Mouse (Mus musculus) limb, embryonic 14.5 days (tissue): ENCODE data around the gene Fam214a. TPM values are rescaled to one million over a fixed set of nuclear protein-coding genes. Genes with fewer than 3 reads are reported as not detected.

Source experiments
- ATAC-seq: fragments of 200-750 bp; cut with Nextera tagmentation; 2 replicates; pipeline ENCODE4 v1.8.0; 2017; ENCODE audit warnings: low read depth, moderate number of reproducible peaks, moderate TSS enrichment; ENCODE audit not compliant: low FRiP score
- DNase-seq: peaks from one replicate; pipeline ENCODE4 v3.0.0-alpha.2; 2015; ENCODE audit warnings: low spot score
- H3K27ac ChIP-seq: fragments of 300-500 bp; sonication (generic); replicated peaks from 2 replicates; pipeline ENCODE4 v1.5.1; 2014; ENCODE audit warnings: low read depth, mild to moderate bottlenecking, low read length, moderate library complexity, mixed read lengths
- H3K27me3 ChIP-seq: fragments of 300-500 bp; sonication (generic); 2 replicates; pipeline ENCODE4 v1.6.1; 2014; ENCODE audit warnings: low read length, mixed read lengths; ENCODE audit not compliant: control insufficient read depth, insufficient read depth
- H3K36me3 ChIP-seq: fragments of 300-500 bp; sonication (generic); 2 replicates; pipeline ENCODE4 v1.6.1; 2014; ENCODE audit warnings: mild to moderate bottlenecking, low read length, moderate library complexity, mixed read lengths; ENCODE audit not compliant: control insufficient read depth, insufficient read depth
- H3K4me1 ChIP-seq: fragments of 300-500 bp; sonication (generic); 2 replicates; pipeline ENCODE4 v1.6.1; 2014; ENCODE audit warnings: antibody characterized with exemption, low read length, mixed read lengths; ENCODE audit not compliant: control insufficient read depth, insufficient read depth
- H3K4me2 ChIP-seq: fragments of 300-500 bp; sonication (generic); replicated peaks from 2 replicates; pipeline ENCODE4 v1.6.1; 2014; ENCODE audit warnings: low read depth, mild to moderate bottlenecking, low read length, moderate library complexity; ENCODE audit not compliant: severe bottlenecking
- H3K4me3 ChIP-seq: fragments of 300-500 bp; sonication (generic); replicated peaks from 2 replicates; pipeline ENCODE4 v1.5.1; 2014; ENCODE audit warnings: low read length
- H3K9ac ChIP-seq: fragments of 300-500 bp; sonication (generic); 2 replicates; pipeline ENCODE4 v1.6.1; 2014; ENCODE audit warnings: mild to moderate bottlenecking, low read depth, low read length, moderate library complexity; ENCODE audit not compliant: severe bottlenecking
- H3K9me3 ChIP-seq: fragments of 300-500 bp; sonication (generic); 2 replicates; pipeline ENCODE4 v1.6.1; 2016; ENCODE audit warnings: low read length; ENCODE audit not compliant: control insufficient read depth
- POLR2A ChIP-seq: fragments of 200-500 bp; IDR thresholded peaks from 2 replicates; pipeline ENCODE4 v1.8.0; 2012; ENCODE audit warnings: inconsistent platforms, mild to moderate bottlenecking, moderate library complexity, borderline replicate concordance; ENCODE audit not compliant: insufficient read depth, insufficient read length; ENCODE audit errors: extremely low read depth
- WGBS: fragments of 180-500 bp; shearing (Covaris S2); extraction: QIAGEN DNeasy Blood & Tissue Kit; methylation state at CpG from one replicate; pipeline ENCODE4 v1.1.7; 2014; 5-methylcytosine and 5-hydroxymethylcytosine counted together
- polyA plus RNA-seq, 2 experiments: library from polyadenylated mRNA; depleted of rRNA in 1 of 2; stranded (reverse) in 1 of 2; unstranded in 1 of 2; fragments of >200 nt; fragmentation: Nextera tagmentation in 1 of 2; extraction: Ambion mirVana in 1 of 2; gene quantifications; 2 replicates each; pipeline versions ENCODE4 v1.2.1 to v1.2.3; 2012 to 2014

Fam214a gene
- 9.0 and 9.6 TPM in 2 replicates for polyA plus RNA-seq (2012; rRNA removed)
- polyA plus RNA-seq (2014; fragmentation: Nextera tagmentation; extraction: Ambion mirVana) = 10.7 and 11.9 TPM in 2 replicates

GRCm38 (mm10) chr9:74952756-74953247, at the start of gene Fam214a:
Gene Fam214a (plus strand): TSS chr9:74952884.
- TF ChIP-seq POLR2A = no peak
- Histone ChIP-seq H3K36me3 (no peaks in the 10 kb centered on the region), H3K4me2 (peak within 1 kb of the TSS; percentile 84), H3K9me3 (no peaks in the 10 kb centered on the region), H3K27ac (peak within 1 kb of the TSS; percentile 89), H3K9ac (peak within 1 kb of the TSS; percentile 81), H3K4me1 (0 out of 2 replicates have a peak, but pooled peaks cover 11% of the 10 kb centered on the region), H3K27me3 (no peaks in the 10 kb centered on the region), H3K4me3 (peak within 1 kb of the TSS; percentile 92)
- DNase-seq (peak; percentile 92), ATAC-seq (peak; percentile 95)
- 2% methylated on average over 32 of the region's 59 CpGs for WGBS

- no peaks in the 10 kb centered on the region for H3K9me3 ChIP-seq
- H3K4me1 ChIP-seq = no peaks in the 10 kb centered on the region
- no peak overlapping the region for H3K9ac ChIP-seq
- H3K27me3 ChIP-seq = no peaks in the 10 kb centered on the region
- TF ChIP-seq POLR2A = no peak
- no peak overlapping the region for H3K4me2 ChIP-seq
- H3K27ac ChIP-seq = no peak overlapping the region
- no peaks in the 10 kb centered on the region for H3K36me3 ChIP-seq
- 6% methylated on average over 7 of the region's 7 CpGs for WGBS
- DNase-seq = peak; percentile 76
- ATAC-seq = peak; percentile 60
- H3K4me3 ChIP-seq = no peak overlapping the region
These were observed 47.7 kb upstream of the Fam214a start for GRCm38 (mm10) chr9:74904866-74905508.

GRCm38 (mm10) chr9:74906951-74907350, 45.7 kb upstream of the Fam214a start:
- ATAC-seq (no peak), DNase-seq (no peak)
- 35% methylated on average over 4 of the region's 4 CpGs for WGBS

GRCm38 (mm10) chr9:74909245-74909644, 43.4 kb upstream of the Fam214a start:
- H3K36me3 ChIP-seq = no peaks in the 10 kb centered on the region
- no peak for TF ChIP-seq POLR2A
- H3K27ac ChIP-seq = no peak overlapping the region
- H3K4me3 ChIP-seq = no peak overlapping the region
- no peak overlapping the region for H3K4me2 ChIP-seq
- H3K27me3 ChIP-seq = no peaks in the 10 kb centered on the region
- ATAC-seq = no peak
- no peak overlapping the region for H3K9ac ChIP-seq
- no peak for DNase-seq
- peaks cover 2% of the 10 kb centered on the region; the same call in 1 of the 2 replicates for H3K4me1 ChIP-seq
- H3K9me3 ChIP-seq = no peaks in the 10 kb centered on the region
- WGBS = 79% methylated on average over 15 of the region's 15 CpGs

More at GRCm38 (mm10) chr9:74906951-74907350, 45.7 kb upstream of the Fam214a start:
- no peaks in the 10 kb centered on the region for H3K9me3 ChIP-seq
- no peak overlapping the region for H3K27ac ChIP-seq
- no peak overlapping the region for H3K4me2 ChIP-seq
- no peaks in the 10 kb centered on the region for H3K4me1 ChIP-seq
- H3K27me3 ChIP-seq = no peaks in the 10 kb centered on the region
- H3K36me3 ChIP-seq = no peaks in the 10 kb centered on the region
- no peak overlapping the region for H3K4me3 ChIP-seq
- no peak overlapping the region for H3K9ac ChIP-seq
- no peak for TF ChIP-seq POLR2A

- Histone ChIP-seq H3K27ac (no peak overlapping the region), H3K4me3 (no peak overlapping the region), H3K4me1 (peaks cover 2% of the 10 kb centered on the region; the same call in 1 of the 2 replicates), H3K9ac (no peak overlapping the region), H3K27me3 (no peaks in the 10 kb centered on the region), H3K36me3 (no peaks in the 10 kb centered on the region), H3K9me3 (no peaks in the 10 kb centered on the region), H3K4me2 (no peak overlapping the region)
- ATAC-seq = no peak
- 77% methylated on average over 6 of the region's 6 CpGs for WGBS
- no peak for DNase-seq
- no peak for TF ChIP-seq POLR2A
These were observed 42.4 kb upstream of the Fam214a start for GRCm38 (mm10) chr9:74910226-74910759.
